Mouse (Mus musculus) retina, adult 2 months (tissue): Measurements from ENCODE around the gene Tmem239.

ENCODE experiments used
- DNase-seq: peaks from one replicate; pipeline ENCODE4 v3.0.0-alpha.2; 2012; ENCODE audit warnings: low read depth, low spot score

Gene Tmem239

GRCm38 (mm10) chr2:130411558-130412495 is 5.5 kb downstream of the Tmem239 start:
- DNase-seq = peak; percentile 51

DNA sequence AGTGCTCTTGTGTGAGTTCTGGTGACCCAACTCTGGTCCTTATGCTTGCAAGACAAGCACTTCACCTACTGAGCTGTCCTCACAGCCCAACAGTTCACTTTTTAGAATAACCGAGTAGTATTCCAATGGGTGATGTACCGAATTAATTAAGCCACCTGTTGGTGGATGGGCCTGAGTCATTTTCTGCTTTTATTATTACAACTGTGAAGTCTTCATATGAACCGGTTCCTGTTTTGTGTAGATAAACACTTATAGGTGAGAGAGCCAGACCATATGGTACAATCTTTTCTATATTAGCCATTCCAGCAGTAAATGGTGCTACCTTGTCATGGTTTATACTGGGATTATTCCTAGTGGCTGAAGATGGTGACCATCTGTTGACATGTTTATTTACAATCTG is 6.5 kb downstream of the Tmem239 start:
- DNase-seq = no peak

DNA sequence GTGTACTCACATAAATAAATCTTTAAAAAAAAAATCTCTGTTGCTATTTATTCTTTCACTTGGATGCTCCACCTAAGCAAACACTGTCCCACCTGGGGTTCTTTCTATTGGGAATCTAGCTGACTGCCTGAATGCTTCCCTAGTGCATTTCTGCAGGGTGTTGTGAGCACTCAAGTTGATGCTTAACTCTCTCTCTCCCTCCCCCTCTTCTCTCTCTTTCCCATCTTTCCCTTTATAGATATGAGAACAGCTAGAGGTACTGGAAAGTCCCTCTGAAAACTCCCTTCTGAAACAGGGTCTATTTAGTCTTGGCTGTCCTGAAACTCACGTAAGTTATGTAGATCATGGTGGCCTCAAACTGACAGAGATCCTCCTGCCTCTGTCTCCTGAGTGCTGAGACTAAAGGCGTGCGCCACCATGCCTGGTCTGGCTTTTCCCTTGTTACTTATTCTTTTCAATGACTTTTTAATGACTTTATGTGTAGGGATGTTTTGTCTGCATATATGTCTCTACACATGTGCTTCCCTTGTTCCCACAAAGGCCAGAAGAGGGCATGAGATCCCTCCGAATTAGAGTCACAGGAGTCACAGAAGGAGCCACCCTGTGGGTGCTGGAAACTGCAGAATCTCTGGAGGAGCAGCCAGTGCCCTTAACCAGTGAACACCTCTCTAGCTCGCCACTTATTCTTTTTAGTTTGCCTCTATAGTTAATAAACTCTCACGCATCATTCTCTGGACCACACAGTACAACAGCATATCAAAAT is 8.0 kb downstream of the Tmem239 start:
- no peak for DNase-seq

DNA sequence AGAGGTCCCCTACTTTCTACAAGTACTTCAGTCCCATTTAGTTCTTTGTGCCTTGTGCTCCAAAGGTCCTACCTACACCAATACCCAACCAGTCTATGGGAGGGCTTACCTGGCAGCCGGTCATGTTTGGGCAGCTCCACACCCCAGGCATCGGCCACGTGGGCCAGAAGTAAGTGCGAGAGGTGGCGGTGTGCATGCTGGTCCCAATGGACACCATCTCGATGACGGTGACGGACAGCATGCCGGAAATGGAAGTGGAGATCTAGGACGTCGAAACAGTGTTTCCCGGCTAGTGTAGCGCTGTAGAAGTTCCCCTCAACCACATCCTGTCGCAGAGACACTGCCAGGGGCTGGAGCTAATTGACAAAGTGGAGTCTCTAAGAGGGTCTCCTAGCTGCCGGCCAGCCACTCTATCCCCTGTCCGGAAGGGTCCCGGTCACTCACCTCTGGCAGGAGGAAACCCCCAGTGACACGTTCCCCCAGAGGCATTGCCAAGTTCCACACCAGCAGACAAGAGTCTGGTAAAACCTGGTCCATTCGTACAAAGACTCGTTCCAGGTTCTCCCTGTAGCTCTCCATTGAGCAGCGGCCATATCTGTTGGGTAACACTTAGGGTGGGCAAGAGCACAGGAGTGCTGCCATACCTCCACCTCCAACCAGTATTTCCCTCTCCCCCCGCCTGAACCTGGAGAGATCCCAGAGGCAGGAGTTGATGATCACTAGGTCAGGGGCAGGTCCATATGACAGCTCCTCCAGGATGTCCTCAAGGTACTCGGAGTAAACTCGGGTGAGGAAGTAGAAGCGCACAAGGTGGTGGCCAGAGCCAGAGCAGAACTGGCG is 15.7 kb downstream of the Tmem239 start:
- DNase-seq = no peak

DNA sequence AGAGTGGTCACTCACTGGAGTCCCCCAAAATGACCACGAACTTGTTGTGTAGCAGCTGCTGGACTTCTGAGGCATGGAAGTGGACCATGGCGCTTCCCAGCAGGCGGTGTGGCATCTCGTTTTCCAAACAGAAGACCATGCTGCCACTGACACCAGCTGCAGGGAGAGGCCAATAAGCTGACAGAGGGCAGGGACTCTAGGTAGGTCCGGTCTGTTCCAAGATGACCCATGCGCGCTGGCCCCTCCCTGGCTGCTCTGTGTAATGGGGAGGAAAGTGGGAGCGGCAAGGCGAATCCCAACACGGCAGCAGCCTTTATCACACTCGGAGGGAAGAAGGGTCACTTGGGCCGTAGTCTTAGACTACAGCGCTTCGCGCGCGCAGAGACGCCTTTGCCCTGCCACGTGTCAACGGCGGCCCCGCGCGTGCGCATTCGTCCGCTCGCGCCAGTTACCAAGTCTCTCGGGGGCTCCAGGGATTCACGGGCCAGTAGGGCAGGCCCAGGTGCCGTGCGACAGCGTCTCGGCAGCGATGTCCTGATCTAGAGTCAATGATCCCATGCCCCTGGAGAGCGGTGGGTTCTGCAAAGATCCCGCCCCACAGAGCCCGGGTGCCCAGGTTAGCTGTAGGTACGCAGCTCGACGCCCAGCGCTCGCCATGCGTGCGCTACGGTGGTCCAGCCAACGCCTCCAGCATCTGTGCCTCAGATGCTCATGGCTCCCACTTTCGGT is 17.3 kb downstream of the Tmem239 start:
- no peak for DNase-seq

- peak; percentile 83 for DNase-seq
These were observed 18.0 kb downstream of the Tmem239 start, which contains the start of the genes Vps16 and Pced1a for GRCm38 (mm10) chr2:130424126-130424853. Gene Vps16 (plus strand): TSS chr2:130424339. Gene Pced1a (minus strand): TSS chr2:130424701.

DNA sequence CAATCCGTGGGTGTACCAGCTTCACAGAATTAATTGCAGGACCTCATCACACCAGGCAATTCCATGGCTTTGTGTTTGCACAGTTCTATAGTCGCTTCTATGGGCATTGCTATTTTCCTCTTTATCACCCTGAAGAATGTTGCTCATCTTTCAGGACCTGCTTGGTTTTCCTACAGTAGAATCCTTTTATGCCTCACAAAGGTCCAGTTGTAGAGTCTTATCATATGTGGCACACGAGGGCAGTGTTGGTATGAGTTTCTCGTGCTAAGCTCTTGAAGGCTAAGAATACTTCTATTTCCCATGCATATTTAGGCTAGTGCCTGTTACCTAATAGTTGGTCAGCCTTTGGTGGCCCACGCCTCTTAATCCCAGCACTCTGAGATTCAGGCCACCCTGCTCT is 18.8 kb downstream of the Tmem239 start:
- DNase-seq = no peak

DNA sequence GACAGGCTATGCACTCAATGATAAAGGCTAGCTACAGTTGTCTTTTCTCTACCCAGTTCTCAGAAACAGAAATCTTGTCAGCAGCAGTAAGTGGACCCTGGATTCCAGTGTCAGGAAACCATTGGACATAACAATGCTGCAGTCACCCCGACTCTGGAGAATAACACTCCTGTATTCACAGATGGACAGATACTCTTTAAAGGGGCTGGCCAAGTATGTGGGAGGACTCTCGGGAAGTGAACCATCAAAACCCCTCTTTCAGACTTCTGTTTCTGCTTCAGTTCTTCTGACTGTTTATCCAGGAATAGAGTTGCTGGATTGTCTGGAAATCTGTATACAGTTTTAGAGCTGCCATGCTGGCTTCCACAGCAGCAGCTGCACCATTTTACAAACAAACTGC is 23.6 kb downstream of the Tmem239 start:
- no peak for DNase-seq

DNA sequence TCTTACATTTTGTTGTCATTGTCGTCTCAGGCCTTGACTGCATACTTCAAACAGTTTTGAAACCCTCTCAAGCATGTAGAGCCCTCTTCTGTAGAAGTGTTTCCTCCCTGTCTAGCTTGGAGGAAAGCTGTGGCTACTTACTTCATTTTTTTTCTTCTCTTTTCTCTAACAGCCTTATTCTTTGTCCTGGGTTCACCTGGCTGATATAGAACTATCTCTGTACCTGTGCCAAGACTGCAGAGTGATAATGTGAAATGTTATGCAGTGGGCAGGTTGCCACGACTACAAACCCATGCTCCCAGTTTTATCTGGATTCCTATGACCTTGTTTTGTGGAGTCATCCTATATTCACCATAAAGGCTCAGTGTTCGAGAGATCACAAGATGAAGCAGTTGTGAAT is 24.2 kb downstream of the Tmem239 start:
- DNase-seq = no peak

GRCm38 (mm10) chr2:130432157-130432556 is 25.9 kb downstream of the Tmem239 start:
- no peak for DNase-seq

GRCm38 (mm10) chr2:130433152-130433551 is 26.9 kb downstream of the Tmem239 start:
- DNase-seq = no peak

DNA sequence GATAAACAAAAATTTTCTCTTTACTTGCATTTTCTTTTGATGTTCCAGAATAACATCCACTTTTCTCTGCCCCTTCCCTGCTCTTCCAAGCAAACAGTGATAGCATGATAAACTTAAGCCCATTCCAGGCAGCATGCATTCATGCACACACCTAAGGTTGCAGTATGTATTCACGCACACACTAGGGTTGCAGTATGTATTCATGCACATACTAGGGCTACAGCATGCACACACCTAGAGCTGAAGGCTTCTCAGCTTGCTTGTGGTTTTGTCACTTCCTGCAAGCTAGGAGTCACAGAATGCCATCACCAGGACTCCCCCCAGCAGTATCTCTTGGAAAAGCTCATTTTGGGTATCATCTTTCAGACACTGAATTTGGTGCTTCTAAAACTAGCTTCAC is 30.5 kb downstream of the Tmem239 start:
- no peak for DNase-seq

DNA sequence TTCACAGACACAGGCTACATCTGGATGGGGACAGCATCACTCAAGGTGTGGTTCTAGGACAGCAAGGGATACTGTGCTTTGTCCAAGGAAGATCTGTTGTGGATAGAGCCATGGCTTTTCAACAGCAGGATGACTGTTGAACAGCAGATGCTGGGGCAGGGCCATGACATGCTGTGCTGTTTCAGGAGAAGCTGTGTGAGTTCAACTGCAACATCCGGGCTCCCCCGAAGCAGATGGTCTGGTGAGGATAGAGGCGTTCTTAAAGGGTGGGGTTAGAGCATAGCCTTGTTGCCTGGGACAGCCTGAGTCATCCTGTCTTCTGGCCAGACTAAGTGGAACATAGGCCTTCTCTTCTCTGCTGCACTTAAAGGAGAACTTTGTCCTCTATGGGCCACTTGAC is 32.6 kb downstream of the Tmem239 start:
- no peak for DNase-seq

- DNase-seq = no peak
These were observed 33.7 kb downstream of the Tmem239 start for GRCm38 (mm10) chr2:130439840-130440480.

DNA sequence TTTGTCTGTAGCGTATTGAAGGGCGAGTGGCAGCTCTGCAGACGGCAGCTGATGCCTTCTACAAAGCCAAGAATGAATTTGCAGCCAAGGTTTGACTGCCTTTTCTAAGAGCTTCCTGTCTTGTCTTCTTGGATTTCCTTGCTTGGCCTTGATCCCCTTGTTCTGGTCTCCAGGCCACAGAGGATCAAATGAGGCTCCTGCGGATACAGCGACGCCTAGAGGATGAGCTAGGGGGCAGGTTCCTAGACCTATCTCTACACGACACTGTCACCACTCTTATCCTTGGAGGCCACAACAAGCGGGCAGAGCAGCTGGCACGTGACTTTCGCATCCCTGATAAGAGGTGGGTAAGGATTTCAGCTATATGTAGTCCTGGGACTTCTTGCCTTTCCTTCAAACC is 35.9 kb downstream of the Tmem239 start:
- no peak for DNase-seq

DNA sequence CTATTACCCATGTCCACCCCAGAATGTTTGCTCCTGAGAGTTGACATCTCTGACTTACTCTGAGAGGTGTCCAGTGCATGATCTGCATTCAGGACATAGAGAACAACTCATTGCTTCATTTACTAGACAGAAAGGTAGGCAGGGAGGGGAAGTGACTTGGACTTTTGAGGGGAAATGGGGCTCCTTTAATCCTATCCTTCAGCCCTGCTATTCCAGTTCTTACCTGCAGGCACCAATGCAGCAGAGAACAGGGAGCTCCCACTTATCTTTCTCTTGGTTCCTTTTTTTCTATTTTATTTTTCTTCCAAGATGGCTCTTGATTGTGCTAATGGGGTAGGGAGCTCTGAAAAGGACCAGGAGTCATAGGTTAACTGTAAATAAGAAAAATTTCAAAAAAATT is 42.2 kb downstream of the Tmem239 start:
- DNase-seq = no peak

- no peak for DNase-seq
These were observed 42.9 kb downstream of the Tmem239 start for GRCm38 (mm10) chr2:130449021-130449793.

GRCm38 (mm10) chr2:130449794-130450433 is 43.6 kb downstream of the Tmem239 start, which contains the start of gene Ptpra:
Gene Ptpra (plus strand): TSS chr2:130450278.
- peak; percentile 71 for DNase-seq

GRCm38 (mm10) chr2:130450434-130450796 is 44.1 kb downstream of the Tmem239 start:
- peak; percentile 50 for DNase-seq
